Mouse (Mus musculus): Measurements from ENCODE around the gene Sipa1l3.

Sipa1l3 gene

DNA sequence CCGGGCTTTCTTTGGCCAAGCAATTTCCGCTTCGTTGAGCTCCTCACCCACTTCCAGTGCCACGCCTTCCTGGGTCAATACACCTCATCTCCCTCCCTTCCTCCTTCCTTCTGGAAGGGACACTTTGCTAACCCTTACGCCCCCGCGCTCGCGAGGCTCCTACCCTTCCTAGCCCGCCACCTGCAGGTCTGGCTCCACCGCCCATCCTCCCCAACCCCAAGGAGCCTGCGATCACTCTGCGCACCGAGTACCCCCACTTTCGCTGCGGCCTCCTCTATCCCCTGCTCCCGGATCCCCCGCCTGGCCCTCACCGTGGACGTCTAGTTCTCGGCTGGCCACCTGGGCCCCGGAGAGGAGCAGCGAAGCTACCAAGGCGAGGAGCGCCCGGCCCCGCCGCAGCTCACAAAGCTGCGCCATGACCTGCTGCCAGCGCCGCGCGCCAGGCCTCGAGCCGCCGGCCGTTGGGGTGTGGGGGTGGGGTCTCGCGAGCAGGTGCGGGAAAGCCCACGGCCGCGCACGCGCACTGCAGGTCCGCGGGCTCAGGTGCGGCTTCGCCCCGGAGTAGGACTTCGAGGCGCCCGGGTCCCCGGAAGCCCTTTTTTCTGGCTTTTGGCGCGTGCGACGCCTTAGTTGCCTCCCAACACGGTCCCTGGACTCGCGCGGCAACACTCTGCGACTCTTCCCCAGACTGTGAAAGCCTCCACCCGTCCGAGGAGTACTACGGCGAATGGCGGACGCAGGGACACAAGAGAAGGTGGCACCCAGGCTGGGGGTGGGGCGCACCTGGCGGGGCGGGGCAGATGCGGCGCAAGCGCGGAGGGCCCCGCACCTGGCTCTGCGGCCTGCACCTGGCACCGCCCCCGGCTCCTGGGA, 237.0 kb downstream of the Sipa1l3 start, which contains the start of gene Spint2:
TSS of gene Spint2 (minus strand) at position 712 of the 873 bp plus-strand sequence.
- no peak for DNase-seq (ENCODE audit: low read depth)

DNA sequence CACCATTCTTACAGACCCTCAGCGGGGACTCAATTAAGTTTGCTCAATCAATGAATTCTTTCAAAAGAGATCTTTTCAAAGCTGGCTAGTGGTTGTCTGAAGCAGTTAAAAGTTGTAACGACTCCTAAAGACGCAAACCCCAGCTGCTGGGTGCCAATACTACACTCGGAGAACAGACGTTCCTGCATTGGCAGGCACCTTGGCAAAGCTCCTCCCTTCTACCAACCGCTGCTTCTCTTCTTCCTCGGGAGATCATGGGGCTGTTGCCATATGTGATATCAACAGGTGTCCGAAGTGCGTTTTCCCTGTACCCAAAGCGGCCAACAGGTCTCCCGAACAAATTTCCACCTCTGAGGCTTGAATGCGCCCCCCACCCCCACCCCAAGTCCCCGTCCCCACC, 237.6 kb downstream of the Sipa1l3 start:
- DNase-seq (ENCODE audit: low read depth), result no peak

DNA sequence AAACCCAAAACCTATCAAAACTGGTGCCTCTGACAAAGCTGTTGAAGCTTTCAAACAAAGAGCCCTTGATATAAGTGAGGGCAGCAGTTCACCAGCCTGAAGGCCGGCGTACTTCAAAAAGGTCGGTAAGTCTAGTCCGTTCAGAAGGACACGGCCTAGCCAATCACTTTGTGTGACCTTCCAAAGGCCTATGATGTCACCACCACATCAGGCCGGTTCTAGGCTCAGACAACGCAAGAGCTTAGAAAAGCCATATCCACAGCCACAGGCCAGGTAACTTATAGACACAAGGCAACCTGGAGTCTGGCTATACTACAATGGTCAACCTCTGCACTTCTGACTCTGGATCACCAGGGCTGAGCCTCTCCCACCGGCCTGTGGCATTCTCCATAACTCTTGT, 238.5 kb downstream of the Sipa1l3 start:
- DNase-seq (ENCODE audit: low read depth), result no peak

DNA sequence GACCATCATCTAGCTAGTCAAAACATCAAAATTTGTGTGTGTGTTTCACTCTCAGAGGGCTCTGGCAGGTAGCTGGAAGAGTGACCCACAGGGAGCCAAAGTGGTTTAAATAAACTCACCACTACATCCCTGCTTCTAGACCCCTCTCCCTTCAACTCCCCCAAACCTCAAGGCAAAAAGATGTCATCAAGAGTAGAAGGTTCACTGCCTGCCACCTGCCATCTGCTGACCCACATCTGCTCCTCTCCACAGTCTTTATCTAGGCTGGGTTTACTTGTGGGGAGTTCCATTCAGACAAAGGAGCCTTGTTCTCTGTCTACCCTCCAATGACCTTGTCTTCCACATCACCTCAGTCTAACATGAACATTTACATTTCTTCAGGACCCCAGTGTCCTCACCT, 239.2 kb downstream of the Sipa1l3 start:
- no peak for DNase-seq (ENCODE audit: low read depth)

DNA sequence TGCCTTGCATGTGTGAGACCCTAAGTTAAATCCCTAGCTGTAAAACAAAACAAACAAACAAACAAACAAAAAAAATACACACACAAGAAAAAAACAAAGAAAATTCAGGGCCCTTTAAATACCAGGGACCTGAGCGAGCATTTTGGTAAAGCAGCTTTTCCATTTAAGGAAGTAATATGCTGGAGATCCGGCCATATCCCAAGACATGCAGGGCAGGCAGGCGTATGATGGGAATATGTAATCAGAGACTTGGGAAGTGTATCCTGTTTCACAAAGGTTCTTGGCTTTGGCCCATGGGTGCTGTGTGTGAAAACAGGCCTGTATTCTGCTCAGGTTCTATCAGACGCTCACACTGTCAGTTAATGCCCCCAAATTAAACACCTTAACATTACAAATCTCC, 240.9 kb downstream of the Sipa1l3 start:
- DNase-seq (ENCODE audit: low read depth), result no peak

DNA sequence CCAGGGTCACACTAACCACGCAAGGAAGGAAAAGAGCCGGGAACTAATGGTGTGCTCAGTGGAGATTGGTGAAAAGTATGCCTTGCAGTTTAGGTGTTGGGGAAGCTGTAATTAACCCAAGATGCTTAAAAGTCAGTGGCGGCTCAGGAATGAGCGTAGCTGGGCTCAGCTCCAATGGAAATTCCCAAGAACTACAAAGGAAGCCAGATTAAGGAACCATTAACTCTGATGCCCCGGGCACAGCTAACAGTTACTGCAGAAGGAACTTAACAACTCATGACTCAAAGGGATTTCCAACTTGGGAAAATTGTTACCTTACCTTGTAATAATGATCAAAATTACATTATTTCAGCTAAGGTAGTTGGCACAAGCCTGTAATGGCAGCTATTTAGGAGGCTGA, 241.7 kb downstream of the Sipa1l3 start:
- DNase-seq (ENCODE audit: low read depth), result no peak

DNA sequence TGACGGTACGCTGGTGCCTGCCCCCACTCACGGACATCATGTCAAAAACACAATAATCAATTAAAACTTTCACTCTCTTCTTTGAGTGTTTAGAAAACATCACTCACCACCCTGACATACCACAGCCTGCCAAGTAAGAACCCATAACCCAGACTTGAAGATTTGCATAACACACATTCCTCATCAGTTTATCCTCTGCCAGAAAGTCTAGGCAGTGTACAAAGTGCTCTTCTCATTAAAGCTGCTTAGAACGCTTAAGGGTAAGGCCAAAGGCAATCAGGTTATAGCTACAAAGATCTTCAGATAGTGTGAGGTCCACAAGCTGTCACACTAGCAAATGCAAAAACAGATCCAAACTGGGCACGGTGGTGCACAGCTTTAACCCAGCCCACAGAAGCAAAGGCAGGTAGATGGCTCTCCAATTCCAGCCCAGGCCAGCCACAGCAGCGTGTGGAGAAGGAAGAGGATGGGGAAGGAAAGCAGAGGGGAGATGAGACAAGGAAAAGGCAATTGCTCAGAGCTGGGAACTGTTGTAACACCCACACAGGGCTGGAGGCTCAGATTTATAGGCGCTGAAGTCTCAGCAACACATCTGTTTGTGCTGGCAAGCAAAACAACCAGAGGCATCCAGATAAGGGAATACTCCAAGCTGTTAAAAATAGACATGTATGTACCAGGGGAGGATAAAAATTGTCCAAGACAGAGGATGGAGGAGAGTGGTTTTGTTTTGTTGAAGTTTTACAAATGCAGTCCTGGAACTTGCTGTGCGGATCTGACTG, 246.6 kb downstream of the Sipa1l3 start:
- DNase-seq (ENCODE audit: low read depth), result no peak

DNA sequence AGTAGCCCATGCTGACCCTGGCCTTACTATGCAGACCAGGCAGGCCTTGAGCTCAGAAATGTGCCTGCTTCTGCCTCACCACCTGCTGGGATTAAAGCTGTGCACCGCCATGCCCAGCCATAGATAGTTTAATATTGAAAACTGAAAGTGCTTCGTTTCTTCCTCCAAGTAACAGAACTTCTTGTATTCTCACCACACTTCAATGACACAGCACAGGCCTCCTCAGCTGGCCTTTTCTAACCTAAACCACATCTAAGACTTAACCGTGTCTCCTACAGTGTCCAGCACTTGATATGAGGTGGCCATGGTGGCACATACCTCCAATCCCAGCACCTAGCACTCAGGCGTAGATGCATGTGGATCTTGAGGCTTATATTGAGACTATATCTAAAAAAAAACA, 248.0 kb downstream of the Sipa1l3 start:
- no peak for DNase-seq (ENCODE audit: low read depth)

Measured in fibroblast of lung, adult 2 months (primary cell).